Mouse (Mus musculus) CD4-positive, CD25-positive, alpha-beta regulatory T cell, adult 2 months (primary cell): Measurements from ENCODE around the gene Rbl2.

Experiments
- DNase-seq: peaks from one replicate; pipeline ENCODE4 v3.0.0-alpha.2; 2012; ENCODE audit warnings: low read depth, low spot score

Gene Rbl2

DNA sequence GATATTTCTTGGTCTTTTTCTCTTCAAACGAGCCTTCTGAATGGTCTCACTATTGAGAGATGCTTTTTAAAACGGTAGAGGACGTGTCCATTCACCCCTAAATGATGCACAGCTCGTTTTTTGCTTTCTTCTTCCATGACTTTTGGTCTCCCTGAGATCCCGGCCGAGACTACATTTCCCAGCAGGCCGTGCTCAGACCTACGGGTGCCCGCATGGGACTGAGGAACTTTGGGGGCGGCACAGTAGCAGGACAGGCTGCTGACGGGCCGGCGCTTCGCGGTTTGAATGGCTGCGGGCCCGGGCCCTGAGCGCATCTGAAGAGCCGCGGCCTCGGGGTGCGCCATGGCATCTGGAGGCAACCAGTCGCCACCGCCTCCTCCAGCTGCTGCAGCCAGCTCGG lies at the start of gene Rbl2:
Rbl2 (plus strand) TSS at position 224 of the 400 bp plus-strand sequence.
- DNase-seq = peak; percentile 94

GRCm38 (mm10) chr8:91034417-91034816 lies 35.4 kb upstream of the Rbl2 start:
- peak; percentile 24 for DNase-seq

DNA sequence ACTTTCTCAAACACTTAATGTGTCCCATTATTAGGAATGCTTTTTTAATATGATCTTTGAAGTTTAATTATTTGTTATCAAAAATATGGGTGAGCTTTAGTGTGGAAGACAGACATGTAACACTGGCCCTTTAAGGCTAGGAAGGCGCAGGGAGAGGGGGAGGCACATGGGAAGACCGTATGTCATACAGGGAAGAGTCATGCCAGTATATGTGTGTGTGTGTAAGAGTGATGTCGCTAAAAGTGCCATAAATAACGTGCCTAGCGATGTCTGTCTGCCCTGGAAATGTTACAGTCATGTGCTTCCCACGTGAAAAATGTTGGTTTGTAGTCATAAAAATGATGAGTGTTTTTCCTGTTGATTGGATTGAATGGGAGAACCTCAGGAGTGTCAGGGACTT lies 33.0 kb upstream of the Rbl2 start:
- no peak for DNase-seq

- no peak for DNase-seq
Measured at GRCm38 (mm10) chr8:91038637-91039036, 31.2 kb upstream of the Rbl2 start.

GRCm38 (mm10) chr8:91046370-91046769 lies 23.5 kb upstream of the Rbl2 start:
- DNase-seq = no peak

GRCm38 (mm10) chr8:91051037-91051436 lies 18.8 kb upstream of the Rbl2 start:
- DNase-seq = no peak

GRCm38 (mm10) chr8:91054418-91054817 lies 15.4 kb upstream of the Rbl2 start:
- DNase-seq = no peak

DNA sequence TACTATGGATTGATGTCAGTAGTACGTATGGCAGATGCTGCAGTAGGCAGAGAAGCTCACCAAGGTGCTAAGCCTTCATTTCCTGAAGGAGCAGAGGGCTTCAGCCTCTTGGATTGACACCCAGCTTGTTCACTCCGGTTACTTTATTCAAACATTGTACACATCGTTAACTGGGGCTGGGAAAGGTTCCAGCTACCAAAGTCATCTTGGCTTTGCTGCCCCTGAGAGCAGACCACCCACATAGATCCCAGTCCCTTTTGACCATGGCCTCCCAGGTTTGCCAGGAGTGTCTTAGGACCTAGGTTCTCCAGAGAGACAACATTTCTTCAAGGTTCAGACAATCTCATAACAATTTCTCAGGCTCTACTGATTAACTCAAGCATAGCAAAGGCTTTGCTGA lies 13.0 kb upstream of the Rbl2 start:
- no peak for DNase-seq

- no peak for DNase-seq
Measured at GRCm38 (mm10) chr8:91059086-91059578, 10.7 kb upstream of the Rbl2 start.

- DNase-seq = no peak
Measured at GRCm38 (mm10) chr8:91059884-91060510, 9.9 kb upstream of the Rbl2 start.

DNA sequence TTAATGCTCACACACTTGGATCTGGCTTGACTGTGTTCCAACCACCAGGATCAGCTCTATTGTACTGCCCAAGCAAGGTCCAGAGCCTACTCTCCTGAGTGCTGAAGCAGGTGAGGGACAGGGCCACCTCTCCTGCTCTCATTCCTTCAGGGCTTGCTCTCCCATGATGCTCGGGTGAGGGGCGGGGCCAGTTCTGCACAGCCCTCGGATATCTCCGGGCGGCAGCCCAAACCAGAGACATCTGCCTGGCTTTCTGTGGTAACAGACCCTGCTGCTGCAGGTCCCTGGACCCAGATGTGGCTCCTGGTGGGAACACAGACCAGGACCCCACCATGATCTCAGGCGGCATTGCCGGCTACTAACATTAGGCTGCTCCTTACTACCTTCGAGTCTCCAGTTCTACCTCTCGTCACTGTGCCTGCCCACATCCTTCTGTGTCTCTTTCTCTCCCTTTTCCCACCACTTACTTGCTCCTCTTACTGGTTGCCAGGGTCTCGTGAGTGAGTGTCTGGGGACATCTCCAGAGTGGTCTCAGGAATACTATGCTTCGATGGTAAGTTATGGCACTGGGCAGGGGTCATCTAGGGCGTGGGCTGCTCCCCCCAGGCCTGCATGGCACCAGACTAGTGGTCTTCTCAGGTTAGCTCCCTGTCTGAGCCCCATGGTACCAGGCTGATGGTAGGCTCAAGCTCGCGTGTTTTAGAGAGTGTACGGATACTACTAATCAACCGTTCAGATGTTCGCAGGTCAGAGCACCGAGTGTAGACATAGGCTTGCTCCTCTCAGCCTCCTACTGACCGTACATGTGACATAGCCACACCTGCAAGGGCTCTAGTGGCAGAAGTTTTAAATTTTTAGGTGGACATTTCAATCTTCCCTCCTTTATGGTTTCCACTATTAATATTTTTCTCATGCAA lies 9.0 kb upstream of the Rbl2 start:
- peak; percentile 38 for DNase-seq

DNA sequence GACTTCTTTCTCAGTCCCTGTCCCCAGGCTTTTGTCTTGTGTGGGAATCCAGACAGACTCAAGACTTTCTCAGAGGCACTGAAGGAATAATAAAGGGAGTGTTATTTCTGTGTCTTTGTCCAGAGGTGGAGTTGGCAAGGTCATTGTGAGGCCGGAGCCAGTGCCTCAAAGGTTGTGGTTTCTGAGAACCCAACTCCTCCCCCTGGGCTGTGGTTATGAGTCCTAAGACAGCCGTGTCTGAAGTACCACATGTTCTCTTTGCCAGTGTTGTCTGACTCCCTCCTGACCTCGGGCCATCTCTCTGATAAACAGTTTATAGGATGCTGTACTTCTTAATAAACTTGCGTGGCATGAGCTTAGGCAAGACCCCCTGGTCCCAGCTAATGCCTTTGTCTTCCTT lies 4.7 kb upstream of the Rbl2 start:
- no peak for DNase-seq

GRCm38 (mm10) chr8:91069407-91069806 lies 450 bp upstream of the Rbl2 start:
- DNase-seq = peak; percentile 27

DNA sequence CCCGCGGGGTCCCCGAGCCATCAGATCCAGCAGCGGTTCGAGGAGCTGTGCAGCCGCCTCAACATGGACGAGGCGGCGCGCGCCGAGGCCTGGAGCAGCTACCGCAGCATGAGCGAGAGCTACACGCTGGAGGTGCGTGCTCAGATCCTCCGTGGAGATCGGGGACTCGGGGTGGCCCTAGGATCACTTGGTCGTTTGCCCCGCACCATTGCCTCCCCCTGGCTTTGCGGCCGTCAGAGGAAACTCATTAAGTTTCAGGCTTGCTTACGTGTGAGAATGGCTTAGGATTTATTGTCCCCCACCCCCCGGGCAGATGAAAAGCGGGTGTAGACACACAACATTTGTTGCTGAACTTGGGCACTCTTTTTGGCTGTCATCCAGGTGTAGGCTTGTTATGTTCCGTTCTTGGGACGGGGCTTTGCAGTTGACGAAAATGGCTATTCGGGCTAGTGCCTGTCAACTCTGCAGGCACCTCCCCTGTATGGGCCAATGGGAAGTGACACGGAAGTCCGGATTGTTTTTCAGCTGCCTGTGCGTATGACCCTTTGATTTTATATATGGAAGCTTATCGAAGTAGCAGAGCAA lies 510 bp downstream of the Rbl2 start:
- peak; percentile 92 for DNase-seq

- peak; percentile 65 for DNase-seq
Measured at GRCm38 (mm10) chr8:91077077-91077867, 7.4 kb downstream of the Rbl2 start.

- DNase-seq = peak; percentile 45
Measured at GRCm38 (mm10) chr8:91079678-91080077, 9.8 kb downstream of the Rbl2 start.

DNA sequence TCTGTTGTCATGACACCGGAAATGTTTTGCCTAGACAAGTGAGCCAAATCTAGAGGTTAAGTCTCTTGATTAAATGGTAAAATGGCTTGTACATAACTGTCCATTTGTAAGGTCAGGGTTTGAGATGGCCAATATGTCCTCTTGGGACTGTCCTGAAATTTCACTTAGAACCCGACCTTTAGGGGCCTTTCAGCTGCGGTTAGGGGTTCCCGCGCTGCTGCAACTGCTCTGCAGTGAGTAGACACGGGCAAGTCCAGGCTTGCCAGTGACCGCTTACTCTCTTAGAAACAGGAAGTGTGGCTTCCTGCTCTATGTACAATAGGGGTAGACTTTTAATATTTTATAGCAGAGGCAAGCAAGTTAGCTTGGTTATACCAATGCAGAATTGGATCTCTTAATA lies 12.1 kb downstream of the Rbl2 start:
- DNase-seq = peak; percentile 48

DNA sequence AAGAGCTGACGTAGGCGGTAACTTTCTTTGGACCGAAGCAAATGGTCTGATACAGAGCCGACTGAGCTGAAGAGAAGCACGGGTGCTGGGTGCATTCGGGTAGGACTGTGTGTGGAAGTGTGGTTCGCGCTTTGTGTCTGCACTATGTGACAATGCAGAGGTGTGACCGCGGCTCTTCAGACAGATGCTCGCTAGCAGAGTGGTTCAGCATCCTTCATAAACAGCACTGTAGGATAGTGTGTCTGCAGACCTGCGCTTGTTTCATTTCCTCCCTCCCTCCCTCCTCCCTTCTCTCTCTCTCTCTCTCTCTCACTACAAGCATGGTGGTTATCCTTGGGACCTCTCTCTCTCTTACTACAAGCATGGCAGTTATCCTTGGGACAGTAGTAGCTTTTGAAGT lies 12.6 kb downstream of the Rbl2 start:
- peak; percentile 47 for DNase-seq

- peak; percentile 23 for DNase-seq
Measured at GRCm38 (mm10) chr8:91088452-91088851, 18.6 kb downstream of the Rbl2 start.

GRCm38 (mm10) chr8:91089601-91090000 lies 19.7 kb downstream of the Rbl2 start:
- no peak for DNase-seq

DNA sequence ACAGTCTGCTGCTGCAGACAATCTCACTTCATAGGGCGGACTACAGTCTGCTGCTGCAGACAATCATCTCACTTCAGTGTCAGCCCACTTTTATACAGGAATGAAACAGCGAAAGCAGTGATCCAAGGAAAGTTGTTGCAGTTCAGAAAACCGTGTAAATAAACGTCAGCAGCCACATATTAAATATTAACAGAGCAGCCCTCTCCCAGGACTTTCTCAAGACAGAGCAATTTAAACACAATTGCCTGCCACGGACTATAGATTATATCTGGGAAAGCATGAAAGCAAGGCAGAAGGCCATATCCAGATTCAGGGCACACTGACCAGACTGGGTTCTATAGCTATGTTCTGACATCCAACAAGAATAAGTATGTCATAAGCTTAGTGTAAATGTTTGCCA lies 24.3 kb downstream of the Rbl2 start:
- DNase-seq = no peak

- DNase-seq = no peak
Measured at GRCm38 (mm10) chr8:91098106-91098505, 28.2 kb downstream of the Rbl2 start.
